Mouse (Mus musculus): Measurements from ENCODE around the gene Shroom1.

Gene Shroom1

DNA sequence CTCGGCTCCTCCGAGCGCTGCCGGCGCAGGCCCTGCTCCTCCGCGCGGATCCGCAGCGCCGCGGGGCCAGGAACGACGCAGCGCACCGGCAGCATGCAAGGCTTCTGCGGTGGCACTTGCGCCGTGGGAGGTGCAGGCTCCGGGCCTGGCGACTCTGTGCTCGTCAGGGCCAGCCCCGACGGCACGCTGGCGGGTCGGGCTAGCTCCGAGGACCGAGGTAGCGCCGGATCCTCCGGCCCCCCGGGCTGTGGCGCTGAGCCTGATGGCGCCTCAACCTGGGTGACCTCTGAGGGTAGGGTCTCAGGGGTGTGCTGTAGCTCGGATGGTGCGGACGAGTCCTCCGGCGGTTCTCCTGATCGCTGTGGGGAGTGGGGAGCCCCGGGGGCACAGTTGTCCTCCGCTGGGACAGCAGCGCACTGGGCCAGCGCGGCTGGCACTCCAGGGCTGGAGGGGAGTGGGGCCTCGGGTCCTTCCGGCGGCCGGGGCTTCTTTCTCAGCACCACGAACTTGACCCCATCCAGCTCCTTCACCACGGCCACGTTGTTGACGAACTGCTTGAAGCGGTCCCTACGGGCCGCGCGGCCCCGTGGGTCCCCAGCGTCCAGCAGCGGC, 22.3 kb downstream of the Shroom1 start:
- DNase-seq (ENCODE audit: low spot score in 2 of 2): peak; percentile 55 to 77

DNA sequence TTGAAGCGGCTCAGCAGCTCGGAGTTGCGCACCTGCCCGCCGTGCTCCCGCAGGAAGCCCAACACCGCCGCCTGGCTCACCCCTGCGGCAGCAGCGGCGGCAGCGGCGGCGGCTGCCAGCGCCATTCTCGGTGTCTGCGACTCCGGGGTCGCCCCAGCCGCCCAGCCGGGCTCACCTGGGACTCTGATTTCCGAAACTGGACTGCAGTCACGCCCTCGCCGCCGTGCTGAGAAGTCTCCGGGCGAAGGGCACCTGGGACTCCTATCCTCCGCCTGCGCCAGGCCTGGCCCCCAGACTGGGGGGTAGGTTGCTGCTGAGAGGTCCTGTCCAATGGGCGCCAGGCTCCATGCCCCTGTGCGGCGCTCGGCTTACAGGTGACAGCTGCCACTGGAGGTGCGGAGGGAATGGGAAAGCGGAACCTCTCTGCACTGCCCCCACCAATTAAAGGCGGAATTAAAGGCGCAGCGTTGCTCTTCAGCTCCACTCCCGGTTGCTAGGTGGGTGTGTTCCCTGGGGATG, 22.8 kb downstream of the Shroom1 start, which contains the start of the genes Gm9945 and Sowaha:
TSS of gene Gm9945 (plus strand) at position 384 of the 519 bp plus-strand sequence.
TSS of gene Sowaha (minus strand) at position 492 of the 519 bp plus-strand sequence.
- peak in 1 of 2 experiments; percentile 75 for DNase-seq (ENCODE audit: low spot score in 2 of 2)

DNA sequence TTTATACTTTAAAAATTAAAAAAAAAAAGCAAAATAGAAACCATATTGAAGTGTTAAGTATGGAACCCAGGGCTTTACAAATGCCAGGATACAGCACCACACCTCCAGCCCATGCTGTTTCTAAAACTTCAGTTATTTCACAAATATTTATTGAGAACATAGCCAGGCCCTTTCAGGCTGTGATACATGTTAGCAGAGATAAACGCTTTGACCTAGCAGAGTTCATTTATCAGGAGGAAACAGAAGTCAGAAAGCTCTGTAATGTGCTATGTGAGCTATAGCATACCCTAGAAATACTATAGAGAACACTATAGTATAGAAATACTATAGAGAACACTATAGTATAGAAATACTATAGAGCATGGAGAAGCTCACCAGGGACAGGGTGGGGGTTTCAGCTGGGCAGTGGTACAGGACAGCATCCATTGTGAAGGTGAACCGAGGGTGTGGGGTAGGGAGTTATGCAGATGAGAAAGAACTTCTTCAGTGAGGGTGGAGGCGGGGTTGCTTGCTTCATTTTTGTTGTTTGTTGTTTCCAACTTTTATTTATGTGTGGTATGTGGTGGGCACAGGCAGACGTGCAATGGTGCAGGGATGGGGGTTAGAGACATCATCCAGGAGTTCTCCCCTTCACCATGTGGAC, 24.2 kb downstream of the Shroom1 start:
- peak; percentile 51 to 70 for DNase-seq (ENCODE audit: low spot score in 2 of 2)

DNA sequence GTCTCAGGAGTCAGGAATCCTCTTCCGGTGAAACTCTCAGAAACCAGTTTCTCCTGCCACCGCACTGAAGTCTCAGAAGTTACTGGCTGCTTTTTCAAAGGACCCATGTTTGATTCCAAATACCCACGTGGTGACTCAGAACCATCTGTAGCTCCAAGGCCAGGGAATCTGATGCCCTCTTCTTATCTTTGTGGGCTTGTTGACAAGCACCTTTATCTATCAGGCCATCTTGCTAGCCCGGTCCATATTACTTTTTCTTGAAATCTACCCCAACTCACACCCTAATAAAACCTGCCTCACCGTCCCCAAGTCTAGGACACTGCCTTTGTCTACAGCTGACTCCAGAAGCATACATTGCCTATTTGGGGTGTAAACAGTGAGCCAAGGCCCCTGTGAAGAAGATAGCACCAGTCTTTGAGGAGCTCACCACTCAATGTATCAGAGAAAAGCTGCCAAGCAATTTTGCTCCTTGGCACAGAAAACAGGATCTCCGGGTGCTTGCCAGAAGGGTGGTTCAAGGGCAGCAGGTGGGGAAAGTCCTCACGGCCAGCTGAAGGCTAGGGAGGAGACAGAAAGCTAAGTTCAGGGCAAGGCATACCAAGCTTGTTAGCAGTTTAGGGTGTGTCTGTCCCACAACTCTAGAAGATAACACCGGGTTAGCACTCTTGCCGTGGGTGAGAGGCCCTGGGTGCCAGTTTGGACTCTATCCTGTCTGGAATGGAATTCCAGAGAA, 26.3 kb downstream of the Shroom1 start:
- peak; percentile 66 to 67 for DNase-seq (ENCODE audit: low spot score in 2 of 2)

DNA sequence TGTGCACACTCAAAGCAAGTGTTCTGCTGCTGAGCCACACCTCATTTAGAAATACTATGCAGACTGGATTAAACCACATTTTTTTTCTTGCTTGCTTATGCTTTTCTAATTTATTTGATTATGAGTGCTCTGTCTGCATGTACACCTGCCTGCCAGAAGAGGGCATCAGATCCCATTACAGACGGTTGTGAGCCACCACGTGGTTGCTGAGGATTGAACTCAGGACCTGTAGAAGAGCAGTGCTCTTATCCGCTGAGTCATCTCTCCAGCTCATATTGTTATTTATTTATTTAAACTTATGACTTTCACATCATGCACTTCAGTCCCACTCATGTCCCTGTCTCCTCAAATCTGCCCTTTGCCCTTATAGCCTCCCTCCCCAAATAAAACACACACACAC, 28.7 kb downstream of the Shroom1 start:
- DNase-seq (ENCODE audit: low spot score in 2 of 2): peak in 1 of 2 experiments; percentile 50

DNA sequence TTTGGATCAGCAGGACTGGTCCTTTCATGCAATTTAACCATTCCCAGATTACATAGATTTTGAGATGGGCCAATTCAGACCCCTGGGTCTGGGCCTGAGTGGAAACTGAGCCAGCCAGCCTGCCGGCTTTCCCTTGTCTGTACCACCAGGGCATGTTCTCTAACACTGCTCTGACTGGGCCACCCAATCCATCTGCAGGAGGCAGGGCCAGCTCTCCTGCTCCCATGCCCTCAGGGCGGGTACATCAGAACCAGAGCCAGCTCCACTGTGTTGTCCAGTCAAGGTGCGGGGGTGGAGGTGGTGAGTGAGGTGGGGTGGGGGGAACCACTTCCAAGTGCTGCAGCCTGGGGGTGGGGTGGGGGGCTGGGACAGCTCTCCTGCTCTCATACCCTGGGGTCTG, 29.3 kb downstream of the Shroom1 start:
- no peak for DNase-seq (ENCODE audit: low spot score in 2 of 2)

DNA sequence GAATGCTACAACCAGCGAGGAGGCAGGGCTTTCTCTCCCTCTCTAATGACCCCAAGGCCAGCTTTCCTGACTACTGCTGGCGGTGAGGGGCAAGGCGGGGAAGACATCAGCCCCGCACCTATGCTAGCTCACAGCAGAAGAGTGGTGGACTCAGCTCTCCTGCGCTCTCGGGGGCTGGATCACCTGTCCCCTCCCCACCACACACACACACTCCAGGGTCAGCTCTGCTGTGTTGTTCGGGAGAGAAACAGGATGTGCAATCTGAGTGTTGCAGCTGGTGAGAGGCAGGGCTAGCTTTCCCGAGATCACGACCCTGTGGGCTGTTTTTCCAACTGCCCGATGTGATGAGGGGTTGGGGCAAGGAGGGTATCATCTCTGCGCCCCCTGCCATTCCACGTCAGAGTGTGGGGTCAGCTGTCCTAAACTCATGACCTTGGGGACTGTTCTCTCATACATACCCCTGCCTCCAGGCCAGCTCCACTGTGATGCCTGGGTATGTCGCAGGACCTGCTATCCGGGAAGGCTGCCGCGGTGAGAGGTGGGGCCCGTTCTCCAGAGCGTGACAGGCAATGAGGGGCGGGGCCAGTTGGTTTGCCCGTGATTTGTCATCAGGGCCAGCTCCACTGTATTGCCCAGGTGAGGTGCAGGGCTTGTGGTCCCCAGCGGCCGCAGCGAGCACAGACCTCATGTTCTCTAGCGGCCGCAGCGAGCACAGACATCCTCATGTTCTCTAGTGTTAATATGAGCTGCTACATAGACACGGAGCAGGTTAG, 30.0 kb downstream of the Shroom1 start:
- DNase-seq (ENCODE audit: low spot score in 2 of 2): peak in 1 of 2 experiments; percentile 59

DNA sequence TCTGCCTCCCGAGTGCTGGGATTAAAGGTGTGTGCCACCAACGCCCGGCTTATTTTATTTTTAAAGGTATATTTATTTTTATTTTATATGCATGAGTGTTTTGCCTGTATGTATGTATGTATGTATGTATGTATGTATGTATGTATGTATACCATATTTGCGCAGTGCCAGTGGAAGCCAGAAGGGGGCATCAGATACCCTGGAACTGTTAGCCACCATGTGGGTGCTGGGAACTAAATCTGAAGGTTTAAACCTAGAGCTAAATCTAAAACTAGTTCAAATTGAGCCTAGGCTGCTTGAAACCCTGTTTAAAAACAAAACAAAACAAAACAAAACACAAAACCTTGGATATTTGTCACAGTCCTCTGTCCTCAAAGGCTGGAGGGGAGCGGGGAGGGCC, 32.0 kb downstream of the Shroom1 start:
- no peak for DNase-seq (ENCODE audit: low spot score in 2 of 2)

DNA sequence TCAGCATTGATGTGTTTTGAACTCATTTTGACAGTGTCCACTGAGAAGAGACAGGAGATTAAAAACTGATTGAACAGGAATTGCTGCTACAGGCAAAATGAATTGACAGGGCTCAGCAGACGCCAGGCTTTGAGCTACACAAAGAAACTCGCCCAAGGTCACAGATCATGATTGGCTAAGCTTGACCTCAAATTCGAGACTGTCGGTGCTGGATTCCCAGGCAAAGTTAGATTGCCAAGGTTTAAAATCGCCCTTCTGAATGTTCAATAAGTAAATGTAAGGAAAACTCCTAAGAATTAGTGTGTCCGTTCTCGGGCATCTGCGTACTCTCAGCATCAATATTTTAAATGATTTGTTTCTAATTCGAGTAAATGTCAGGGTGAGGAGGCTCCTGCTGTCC, 32.4 kb downstream of the Shroom1 start:
- DNase-seq (ENCODE audit: low spot score in 2 of 2): no peak

DNA sequence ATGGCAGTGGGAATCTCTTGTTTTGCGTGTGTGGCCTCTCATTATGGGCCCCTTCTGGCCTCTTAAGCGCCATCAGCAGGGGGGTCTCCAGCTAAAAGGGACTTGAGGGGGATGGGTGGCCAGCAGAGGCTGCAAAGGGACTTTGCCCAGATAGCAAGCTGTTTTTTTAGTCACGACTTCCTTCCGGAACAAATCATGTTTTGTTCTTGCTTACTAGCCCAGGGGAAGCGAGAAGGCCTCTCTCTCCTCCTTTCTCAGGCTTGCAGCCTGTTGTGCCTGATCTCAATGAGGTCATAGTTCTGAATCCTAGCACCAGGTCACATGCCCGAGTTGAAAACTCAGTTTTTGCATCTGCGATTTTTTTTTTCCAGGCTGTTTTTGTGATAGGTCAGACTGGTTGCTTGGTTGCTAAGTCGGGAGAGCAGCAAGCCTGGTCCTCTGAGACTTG, 35.0 kb downstream of the Shroom1 start:
- DNase-seq (ENCODE audit: low spot score in 2 of 2): no peak

DNA sequence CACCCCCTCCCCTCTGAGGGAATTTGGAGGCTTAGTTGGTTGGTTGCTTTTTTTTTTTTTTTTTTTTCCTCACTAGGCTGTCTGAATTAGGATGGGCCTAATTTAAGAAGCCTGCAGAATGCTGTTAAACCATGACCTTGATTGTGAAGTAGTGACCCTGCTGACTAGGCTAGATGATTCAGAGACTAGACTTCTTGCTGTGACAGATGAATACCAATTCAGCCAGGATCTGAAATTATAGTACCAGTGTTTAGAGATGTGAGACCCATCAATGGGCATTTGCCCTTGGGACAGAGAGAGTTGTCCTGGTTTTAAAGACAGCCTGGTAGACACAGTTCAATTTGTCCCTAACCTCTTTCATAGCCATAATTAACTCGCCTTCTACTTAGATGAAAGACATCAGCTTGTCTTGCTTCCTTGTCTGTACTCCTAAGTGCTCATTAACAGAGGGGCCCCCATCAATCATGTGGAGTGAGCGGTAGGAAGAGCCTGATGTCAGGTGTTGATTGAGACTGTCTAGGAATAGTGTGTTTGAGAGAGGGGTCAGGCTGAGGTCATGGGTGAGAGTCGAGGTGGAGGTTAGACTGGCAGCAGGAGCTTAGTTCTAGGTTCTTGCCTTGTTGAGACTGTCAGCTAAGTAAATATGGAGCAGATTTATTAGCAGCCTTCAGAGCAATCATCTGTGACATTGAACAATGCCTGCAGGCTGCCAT, 36.4 kb downstream of the Shroom1 start:
- DNase-seq (ENCODE audit: low spot score in 2 of 2): no peak

DNA sequence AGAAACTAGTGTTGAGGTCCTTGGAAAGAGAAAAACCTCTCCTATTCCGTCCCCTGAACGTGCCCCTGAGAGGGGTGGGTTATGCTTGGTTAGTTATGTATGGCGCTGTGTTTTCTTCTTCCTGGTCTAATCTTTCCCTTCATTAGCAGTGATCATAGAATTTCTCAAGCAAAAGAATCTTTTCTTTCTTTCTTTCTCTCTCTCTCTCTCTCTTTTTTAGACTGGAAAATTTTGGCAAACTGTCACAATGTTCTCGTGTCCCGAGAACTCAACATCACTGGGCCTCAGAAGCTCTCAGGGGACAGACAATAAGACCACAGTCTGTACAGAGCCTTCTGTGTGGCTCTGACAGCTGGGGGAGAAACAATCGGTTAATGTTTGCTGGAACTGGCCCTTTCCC, 38.4 kb downstream of the Shroom1 start:
- no peak for DNase-seq (ENCODE audit: low spot score in 2 of 2)

DNA sequence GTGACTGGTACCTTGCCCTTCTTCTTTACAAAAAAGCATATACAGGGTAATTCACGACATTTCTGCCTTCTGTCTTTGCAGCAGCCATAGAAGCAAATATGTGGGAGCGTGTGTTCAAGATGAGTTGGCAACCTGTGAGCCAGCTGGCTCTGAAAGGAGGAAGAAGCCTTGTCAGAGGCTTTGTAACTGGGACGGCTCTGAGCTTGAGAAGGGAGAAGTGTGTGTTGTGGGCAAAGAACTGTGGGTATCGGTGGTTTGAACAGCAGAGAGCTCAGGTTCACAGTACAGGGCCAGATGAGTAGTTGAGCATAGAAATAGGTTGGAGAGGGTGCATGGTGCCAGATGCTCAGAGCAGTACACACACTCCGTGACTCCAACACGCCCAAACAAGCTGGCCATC, 39.9 kb downstream of the Shroom1 start:
- DNase-seq (ENCODE audit: low spot score in 2 of 2): no peak

DNA sequence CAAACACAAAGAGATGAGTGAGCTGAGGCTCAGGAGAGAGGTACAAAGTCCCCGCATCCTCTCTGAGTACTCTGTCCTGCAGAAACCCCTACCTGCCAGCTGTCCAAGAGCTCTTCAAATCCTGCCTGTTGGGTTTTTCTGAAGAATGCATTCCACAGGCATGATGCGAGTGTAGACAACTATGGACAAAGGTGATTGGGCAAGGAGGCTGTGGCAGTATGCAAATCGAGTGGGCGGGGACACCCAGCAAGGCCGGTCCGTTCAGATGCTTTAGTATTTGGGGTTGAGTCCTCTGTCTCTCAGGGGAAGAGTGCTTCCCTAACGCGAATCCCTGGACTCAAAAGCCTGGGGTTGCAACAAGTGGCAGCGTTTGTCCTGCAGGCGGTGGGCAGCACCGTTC, 43.6 kb downstream of the Shroom1 start:
- DNase-seq (ENCODE audit: low spot score in 2 of 2): no peak

DNA sequence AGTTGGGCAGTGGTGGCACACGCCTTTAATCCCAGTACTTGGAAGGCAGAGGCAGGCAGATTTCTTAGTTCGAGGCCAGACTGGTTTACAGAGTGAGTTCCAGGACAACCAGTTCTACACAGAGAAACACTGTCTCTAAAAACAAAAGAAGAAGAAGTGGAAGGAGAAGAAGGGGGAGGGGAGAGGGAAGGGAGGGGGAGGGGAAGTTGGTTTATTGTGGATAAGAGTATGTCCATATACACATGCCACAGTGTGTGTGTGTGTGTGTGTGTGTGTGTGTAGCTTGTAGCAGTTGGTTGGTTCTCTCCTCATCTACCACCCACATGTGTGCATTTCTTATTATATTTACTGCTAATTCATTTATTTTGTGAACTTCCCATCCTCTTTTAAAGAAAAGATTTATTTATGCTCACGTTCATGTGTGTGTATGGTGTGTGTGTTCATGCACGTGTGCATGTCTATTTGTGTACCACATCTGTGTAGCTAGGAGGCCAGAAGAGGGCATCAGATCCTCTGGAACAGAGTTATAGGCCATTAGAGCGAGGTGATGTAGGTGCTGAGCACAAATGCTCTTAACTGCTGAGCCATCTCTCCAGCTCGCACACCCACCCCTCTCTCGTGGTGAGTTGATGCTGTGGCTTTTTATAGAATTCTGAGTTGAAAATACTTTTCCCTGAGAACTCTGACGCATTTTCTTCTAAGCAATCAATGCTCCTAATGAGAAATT, 45.2 kb downstream of the Shroom1 start:
- DNase-seq (ENCODE audit: low spot score in 2 of 2): no peak

DNA sequence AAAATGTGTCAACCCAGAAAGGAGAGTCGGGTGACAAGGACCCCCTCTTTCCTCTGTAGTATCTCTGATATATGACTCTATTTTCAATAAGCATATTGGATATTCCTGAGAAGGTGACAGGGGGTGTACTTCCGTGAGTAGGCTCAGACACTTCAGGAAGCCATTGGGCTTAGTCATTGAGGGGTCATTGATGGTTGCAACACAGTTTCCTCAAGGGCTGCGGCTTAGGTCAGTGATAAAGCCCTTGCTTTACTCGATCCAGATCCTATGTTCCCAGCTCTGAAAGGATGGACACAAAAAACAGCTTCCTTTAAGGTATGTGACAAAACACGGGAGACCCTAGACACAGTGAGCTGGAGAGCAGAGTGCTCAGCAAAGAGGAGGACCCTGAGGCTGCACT, 46.7 kb downstream of the Shroom1 start:
- DNase-seq (ENCODE audit: low spot score in 2 of 2): no peak

DNA sequence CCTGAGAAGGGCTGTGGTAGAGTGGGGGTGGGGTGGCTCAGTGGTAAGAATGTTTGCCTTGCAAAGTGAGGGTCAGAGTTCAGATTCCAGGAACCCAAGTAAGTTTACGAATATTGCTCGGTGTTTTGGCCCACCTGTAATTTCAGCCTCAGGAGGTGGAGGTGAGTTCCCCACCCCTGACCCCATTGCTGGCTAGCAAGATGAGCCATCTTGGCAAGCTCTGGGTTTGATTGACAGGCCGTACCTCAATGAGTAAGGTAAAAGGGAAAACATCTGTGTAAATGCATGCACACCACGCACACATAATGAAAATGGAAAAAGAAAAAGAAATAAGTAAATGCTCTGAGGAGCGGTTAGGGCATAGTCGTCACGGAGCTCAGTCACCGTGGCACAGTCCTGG, 47.4 kb downstream of the Shroom1 start:
- DNase-seq (ENCODE audit: low spot score in 2 of 2): no peak

DNA sequence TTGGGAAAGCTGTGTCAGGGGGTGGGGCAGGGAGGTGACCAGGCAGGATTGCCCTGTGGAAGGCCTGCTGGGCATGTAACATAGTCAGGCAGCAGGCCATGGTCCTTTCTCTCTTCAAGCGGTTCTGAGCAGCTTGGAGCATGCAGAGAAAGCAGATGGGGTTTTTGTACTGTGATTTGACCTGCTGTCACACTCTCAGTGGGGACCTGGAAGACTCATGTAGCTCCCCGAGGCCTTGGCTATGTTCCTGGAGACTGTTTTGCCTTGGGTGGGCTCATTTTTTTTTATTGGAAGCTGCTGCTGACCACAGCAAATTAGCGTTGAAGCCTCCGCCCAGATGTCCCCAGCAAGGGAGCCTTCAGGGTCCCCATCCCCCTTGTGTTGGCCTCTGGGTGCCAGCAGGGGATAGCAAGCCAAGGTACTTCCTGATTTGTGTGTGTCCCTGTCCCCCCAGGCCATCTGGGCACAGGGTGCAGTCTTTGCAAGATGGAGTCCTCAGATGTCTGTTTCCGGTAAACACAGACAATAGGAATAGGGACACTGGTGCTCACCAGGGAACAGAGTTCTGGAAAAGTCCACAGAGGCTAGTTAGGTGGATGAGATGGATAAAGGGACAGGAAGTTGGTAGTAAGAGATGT, 48.1 kb downstream of the Shroom1 start:
- no peak for DNase-seq (ENCODE audit: low spot score in 2 of 2)

DNA sequence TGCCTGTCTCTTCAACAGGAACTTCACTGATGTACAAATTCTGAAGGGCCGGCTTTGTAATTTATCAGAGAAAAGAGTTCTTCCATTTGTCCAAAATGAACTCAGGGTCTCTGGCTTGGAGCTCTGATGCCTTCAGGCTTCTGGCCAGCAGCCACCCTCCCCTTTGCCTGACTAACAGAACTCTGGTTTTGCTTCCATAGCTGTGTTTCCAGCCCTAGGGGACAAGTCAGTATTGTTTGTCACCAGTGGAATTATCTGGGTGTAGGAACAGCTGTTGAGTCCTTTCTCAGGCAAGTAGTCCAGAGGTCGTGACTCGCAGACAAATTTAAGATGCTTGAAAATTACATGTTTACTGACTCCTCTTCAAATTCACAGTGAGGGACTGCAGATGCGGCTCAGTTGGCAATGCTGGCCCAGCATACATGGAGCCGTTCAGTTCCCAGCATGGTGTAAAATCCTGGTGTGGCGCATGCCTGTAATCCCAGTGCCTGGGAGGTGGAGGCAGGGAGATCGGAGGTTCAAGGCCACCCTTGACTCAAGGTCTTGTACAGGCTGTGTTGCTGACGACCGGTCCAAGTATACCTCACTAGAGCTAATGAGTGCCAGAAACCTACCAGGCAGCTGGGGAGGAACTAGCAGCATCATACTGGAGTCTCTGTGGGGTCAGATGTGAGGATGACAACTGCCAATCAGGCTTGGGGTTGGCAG, 50.2 kb downstream of the Shroom1 start:
- no peak for DNase-seq (ENCODE audit: low spot score in 2 of 2)

Data from spleen, postnatal 10 days (tissue).